Mouse (Mus musculus) stomach, postnatal 0 days (tissue): Measurements from ENCODE around the gene Vdac1.
"Not testable (repeated sequence)": the region's sequence is repeated elsewhere in the genome, so short reads cannot be mapped to it uniquely, and the experiment has no call there.

Experiments
- CTCF ChIP-seq: IDR thresholded peaks from 2 replicates; pipeline ENCODE4 v1.5.1; 2016; ENCODE audit warnings: antibody characterized with exemption, low read depth, mild to moderate bottlenecking, moderate library complexity
- EP300 ChIP-seq: optimal IDR thresholded peaks from 2 replicates; pipeline ENCODE3; 2016; ENCODE audit warnings: antibody characterized with exemption

DNA sequence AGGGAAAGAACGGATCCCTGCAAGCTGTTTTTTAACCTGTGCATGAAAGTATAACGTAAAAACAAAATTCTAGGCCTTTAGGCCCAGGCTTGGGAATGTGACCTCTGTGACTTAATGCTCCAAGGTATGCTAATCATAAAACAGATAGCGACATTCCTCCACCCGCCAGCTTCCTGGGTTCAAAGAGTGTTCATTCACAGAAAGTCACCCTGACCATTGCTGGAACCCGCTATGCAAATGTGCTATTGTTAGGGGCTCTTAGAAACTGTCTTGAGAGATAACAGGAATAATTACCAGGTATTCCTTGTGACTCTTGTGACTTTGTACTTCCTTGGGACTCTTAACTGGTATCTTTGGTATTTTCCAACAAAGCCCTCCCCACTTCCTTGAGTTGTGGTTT is 3.6 kb upstream of the Vdac1 start:
- TF ChIP-seq CTCF, EP300: not testable (repeated sequence)
